Mouse (Mus musculus) neural tube, embryonic 10.5 days (tissue): Measurements from ENCODE around the gene Dpp6.

Source experiments
- DNase-seq: peaks from one replicate; pipeline ENCODE4 v3.0.0-alpha.2; 2017; ENCODE audit warnings: low spot score; ENCODE audit errors: extremely low spot score

The Dpp6 gene

DNA sequence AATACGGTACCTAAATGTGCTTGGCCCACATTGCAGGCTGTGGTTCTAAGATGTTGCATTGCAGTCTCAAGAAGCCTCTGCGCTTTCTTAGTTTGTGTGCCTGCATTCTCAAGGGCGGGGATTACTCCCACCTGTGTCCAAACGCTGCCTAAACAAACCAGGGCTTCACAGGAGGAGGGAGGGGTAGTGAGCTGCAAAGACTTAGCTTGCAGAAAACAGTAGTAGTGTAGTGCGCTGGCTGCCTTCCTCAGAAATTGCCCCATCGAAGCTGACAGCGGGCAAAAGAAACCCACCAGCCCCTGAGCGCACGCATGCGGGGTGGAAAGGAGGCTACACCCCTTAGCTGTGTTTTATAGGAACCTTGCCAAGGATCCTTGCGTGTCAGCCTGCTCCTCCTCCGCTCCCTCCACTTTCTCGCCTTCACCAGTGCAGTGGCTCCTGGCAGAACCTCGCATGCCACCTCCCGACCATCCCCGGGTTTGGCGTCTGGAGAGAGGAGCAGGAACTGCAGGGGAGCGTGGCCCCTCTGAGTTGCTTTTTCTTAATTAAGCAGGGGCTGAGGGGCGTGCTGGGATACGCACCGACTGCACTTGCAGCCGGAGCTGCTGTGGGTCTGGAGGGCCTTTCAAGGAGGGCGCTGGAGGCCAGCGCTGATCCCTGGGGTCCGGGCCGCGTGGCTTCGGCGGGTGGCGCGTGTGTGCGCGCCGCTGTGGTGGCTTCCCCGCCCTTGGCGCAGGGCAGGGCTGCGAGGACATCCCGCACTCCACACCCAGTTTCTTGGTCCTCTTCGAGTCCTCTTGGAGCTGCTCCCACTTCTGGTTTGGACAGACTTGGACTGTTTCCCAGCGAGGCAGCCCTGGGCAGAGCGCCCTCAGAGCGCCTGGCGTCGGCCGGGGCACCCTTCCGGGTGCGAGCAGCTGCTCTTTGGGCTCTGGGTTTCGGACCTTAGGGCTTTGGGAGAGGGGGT lies at the start of gene Dpp6:
Dpp6 (plus strand) TSS at position 229 of the 967 bp plus-strand sequence.
- peak; percentile 33 for DNase-seq

DNA sequence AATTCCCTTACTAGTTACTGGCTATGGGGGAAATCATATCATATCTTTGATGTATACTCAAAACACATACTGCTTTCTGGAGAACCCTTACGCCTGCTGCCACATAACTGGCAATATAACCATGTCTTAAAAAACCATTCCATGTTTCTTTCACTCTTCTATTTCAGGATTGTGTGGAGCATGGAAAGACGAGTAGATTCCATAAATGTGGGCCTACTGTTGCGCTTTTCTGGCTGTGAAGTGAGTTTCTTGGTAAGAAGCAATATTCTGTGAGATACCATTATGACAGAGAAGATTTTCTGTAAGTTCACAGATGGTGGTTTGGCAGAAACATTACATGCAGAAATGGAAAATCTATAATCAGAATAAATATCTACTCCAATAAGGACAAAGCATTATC lies 33.0 kb upstream of the Dpp6 start:
- no peak for DNase-seq

- DNase-seq: no peak
These were observed 21.5 kb upstream of the Dpp6 start for GRCm38 (mm10) chr5:26795524-26795923.

- DNase-seq: no peak
These were observed 19.0 kb downstream of the Dpp6 start for GRCm38 (mm10) chr5:26835972-26836371.

GRCm38 (mm10) chr5:26841151-26841550 lies 24.1 kb downstream of the Dpp6 start:
- no peak for DNase-seq

GRCm38 (mm10) chr5:26854746-26855145 lies 37.7 kb downstream of the Dpp6 start:
- DNase-seq: no peak

DNA sequence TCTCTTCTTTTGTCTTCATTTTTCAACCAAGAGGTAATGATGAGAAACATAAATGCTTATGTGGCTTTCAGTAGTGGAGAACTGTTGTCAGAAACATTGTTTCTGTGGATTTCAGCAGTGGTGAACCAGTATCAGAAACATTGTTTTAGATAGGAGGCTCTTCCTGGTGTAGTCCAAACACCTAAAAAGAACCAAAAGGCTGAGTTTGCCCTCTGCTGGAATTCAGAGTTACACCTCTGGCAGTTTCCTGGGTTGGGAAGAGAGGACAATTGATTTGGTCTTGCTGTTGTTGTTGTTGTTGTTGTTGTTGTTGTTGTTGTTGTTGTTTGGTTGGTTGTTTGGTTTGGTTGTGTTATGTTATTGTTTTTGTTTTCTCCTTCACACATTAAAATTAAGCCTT lies 58.4 kb downstream of the Dpp6 start:
- DNase-seq: no peak

- no peak for DNase-seq
These were observed 70.5 kb downstream of the Dpp6 start for GRCm38 (mm10) chr5:26887496-26887895.

GRCm38 (mm10) chr5:26888080-26888479 lies 71.1 kb downstream of the Dpp6 start:
- DNase-seq: no peak

GRCm38 (mm10) chr5:26894346-26894745 lies 77.3 kb downstream of the Dpp6 start:
- DNase-seq: peak; percentile 21

GRCm38 (mm10) chr5:26903786-26904185 lies 86.8 kb downstream of the Dpp6 start:
- DNase-seq: no peak

DNA sequence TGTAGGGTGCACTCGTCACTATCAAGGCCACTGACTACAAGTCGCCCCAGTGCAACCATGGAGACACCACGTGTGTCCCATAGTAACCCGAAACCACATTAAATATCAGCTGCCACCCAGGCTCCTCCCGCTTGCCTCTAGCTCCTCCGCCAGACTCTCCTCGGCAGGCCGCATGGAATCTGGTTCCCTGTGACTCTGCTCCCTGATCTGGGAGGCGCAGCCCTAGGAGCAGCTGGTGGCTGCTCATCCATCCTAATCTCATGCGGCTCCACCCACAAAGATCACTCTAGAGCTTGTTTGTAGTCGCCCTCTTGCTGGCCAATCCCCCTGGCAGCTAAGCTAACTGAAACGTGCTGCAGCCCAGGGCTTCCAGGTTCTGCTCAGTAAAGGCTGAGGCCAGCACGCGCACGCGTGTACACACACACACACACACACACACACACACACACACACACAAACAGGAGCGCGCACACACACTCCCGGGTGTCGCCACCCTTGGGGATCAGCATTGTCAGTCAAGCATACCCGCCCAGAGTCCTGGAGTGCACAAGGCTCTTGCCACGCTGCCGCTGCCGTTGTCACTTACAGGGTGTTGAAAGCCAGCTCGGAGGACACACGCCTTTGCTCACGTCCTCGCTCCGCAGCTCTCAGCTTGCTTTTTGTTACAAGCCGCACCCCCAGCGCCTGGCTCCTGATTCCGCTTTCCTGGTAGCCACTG lies 87.5 kb downstream of the Dpp6 start:
- DNase-seq: peak; percentile 74

GRCm38 (mm10) chr5:26907151-26907550 lies 90.1 kb downstream of the Dpp6 start:
- DNase-seq: no peak

- no peak for DNase-seq
These were observed 91.6 kb downstream of the Dpp6 start for GRCm38 (mm10) chr5:26908612-26909011.

DNA sequence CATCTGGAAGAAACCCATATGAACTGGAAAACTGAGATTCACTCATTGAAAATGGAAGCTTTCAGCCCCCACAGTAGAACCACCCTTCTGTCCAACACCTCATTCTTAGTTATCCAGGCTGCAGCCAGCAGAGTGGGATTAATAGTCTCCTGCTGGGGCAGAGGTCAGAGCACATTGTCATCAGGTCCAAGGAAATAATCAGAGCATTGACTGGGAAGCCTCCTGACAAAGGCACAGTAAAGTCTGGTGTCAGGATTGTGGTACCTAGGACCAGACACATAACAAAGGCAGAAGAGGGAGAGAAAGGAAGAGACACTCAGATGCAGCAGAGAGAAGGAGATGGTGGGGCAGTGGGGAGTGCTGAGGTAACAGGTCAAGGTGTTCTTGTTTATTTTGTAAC lies 93.3 kb downstream of the Dpp6 start:
- DNase-seq: no peak

DNA sequence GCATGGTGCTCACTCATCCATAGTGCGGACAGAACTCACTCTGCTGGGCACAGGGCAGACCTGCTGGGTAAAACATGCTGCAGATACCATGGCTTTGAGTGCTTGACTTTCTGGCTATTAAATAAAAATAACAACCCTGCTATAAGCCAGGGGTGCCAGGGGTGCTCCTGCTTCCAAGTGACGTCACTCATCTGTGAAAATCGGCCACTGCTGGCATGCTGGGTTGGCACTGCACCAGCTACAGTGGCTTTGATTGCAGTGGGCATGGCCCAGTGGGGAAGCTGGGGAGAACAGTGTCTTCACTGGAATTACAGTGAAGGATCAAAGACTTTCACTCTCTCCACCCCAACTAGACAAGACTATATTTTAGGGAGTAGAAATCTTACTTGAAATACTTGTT lies 95.0 kb downstream of the Dpp6 start:
- no peak for DNase-seq

DNA sequence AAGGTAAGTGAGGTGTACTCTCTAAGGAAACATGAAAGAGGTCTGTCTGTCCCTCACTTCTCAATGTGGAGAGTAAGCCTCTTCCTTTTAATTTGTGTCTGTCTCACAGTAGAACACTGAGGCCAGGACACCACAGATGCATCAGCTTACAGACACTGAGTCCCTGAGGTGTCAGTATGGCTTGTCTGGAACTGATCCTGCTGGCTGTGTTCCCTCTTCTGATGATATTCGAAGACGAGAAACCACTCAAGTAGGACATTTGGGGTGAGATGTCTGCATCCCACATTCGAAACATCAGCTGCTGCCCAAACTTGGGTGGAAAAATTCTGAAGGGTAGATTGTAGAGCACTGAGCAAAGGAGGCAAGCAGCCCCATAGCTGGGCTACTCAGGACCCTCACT lies 101.8 kb downstream of the Dpp6 start:
- DNase-seq: no peak

DNA sequence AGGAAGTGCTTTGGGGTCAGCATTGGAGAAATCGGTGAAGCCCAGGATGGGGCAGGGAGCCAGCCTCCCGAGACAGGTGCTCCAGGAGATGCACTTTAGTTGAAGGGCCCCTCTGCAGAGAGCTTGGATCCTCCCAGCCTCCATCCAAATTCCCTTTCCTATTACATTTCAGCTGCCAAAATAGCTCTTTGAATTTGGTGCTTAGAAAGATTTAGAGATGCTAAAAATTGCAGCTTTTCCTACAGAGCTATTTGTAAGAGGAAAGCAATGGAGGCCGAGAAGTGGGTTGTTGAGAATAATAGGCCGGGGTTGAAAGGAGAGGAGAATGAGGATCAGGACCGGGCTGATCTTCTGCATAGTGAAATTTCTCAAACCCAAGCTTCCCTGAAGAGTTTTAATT lies 107.5 kb downstream of the Dpp6 start:
- no peak for DNase-seq

DNA sequence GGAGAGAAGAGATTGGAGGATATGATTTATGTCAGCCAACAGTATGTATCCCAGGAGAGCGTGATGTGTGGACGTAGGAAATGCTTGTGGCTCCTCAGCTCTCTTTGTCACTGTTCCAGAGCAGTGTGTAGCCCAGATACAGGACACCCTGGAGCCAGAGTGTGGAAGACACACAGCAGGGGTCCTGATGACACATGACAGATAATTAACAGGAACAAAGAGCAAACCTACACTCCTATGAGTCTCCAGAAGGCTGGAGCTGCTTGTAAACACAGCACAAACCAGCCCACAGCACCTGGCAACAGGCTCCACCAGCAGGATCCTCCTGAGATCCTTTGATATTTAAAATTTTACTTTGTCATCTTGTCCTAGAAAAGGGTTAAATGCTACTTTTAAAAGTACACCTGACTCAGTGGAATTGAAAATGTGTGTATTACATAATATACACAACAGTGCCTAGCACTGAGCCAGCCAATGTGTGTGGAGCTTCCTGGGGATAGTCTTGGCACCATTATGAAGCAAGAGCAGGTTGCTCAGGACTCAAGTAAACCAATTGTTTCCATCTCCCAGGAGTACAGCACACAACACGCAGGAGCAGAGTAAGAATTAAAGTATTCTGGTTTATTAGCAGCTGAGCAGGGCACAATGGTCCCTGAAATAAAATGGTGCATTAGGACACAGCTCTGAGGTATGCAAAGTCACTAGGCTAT lies 115.6 kb downstream of the Dpp6 start:
- DNase-seq: no peak

- no peak for DNase-seq
These were observed 117.9 kb downstream of the Dpp6 start for GRCm38 (mm10) chr5:26934911-26935310.

GRCm38 (mm10) chr5:26941471-26941870 lies 124.5 kb downstream of the Dpp6 start:
- DNase-seq: no peak
